Mouse (Mus musculus) liver, adult 2 months (tissue): ENCODE data around the gene Agrp. TPM values are rescaled to one million over a fixed set of nuclear protein-coding genes. Genes with fewer than 3 reads are reported as not detected.
A peak's percentile ranks its signal among the peaks of the same experiment; 100 is the strongest.

Experiments used
- DNase-seq: peaks from one replicate; pipeline ENCODE4 v3.0.0-alpha.2; 2011; ENCODE audit warnings: low read depth, low spot score; ENCODE audit errors: extremely low read depth
- H3K27ac ChIP-seq: fragments of 200-500 bp; replicated peaks from 2 replicates; pipeline ENCODE4 v1.5.1; 2012; ENCODE audit warnings: low read depth, mild to moderate bottlenecking, control low read depth, inconsistent platforms, low read length; ENCODE audit not compliant: insufficient read depth
- H3K27me3 ChIP-seq: fragments of 200-500 bp; 2 replicates; pipeline ENCODE4 v1.6.1; 2012; ENCODE audit warnings: mild to moderate bottlenecking, moderate library complexity, low read length, inconsistent platforms; ENCODE audit not compliant: control insufficient read depth, insufficient read depth
- H3K36me3 ChIP-seq: fragments of 200-500 bp; 2 replicates; pipeline ENCODE4 v1.6.1; 2012; ENCODE audit warnings: low read length, inconsistent platforms; ENCODE audit not compliant: control insufficient read depth, insufficient read depth
- H3K4me1 ChIP-seq: fragments of 200-500 bp; 2 replicates; pipeline ENCODE4 v1.6.1; 2011; ENCODE audit warnings: low read length; ENCODE audit not compliant: control insufficient read depth, insufficient read depth
- H3K4me3 ChIP-seq: fragments of 200-500 bp; 2 replicates; pipeline ENCODE4 v1.5.1; 2011; ENCODE audit warnings: low read depth, mild to moderate bottlenecking, control low read depth, low read length, moderate library complexity; ENCODE audit not compliant: insufficient read depth
- H3K79me2 ChIP-seq: fragments of 200-500 bp; 2 replicates; pipeline ENCODE4 v1.6.1; 2012; ENCODE audit warnings: inconsistent platforms, mild to moderate bottlenecking, low read length, moderate library complexity; ENCODE audit not compliant: control insufficient read depth, insufficient read depth
- H3K9ac ChIP-seq: fragments of 200-500 bp; 2 replicates; pipeline ENCODE4 v1.6.1; 2012; ENCODE audit warnings: low read depth, mild to moderate bottlenecking, control low read depth, inconsistent platforms, low read length
- CTCF ChIP-seq: fragments of 200-500 bp; IDR thresholded peaks from 2 replicates; pipeline ENCODE4 v1.5.1; 2011; ENCODE audit warnings: low read depth, low read length, control low read depth
- POLR2A ChIP-seq: fragments of 200-500 bp; IDR thresholded peaks from 2 replicates; pipeline ENCODE4 v1.6.1; 2011; ENCODE audit warnings: low read length, control low read depth; ENCODE audit not compliant: insufficient read depth; ENCODE audit errors: extremely low read depth
- WGBS: fragments of 180-500 bp; shearing (Covaris S2); methylation state at CpG from one replicate; pipeline ENCODE4 v1.1.7; 2018; 5-methylcytosine and 5-hydroxymethylcytosine counted together
- polyA plus RNA-seq: library from polyadenylated mRNA; depleted of rRNA; stranded (reverse); fragments of >200 nt; gene quantifications from 2 replicates; pipeline ENCODE4 v1.2.3, GENCODE M21; 2012
- total RNA-seq: library from RNA; depleted of rRNA; stranded (reverse); fragments of >200 nt; gene quantifications from 2 replicates; pipeline ENCODE4 v1.2.3, GENCODE M21; 2014

The Agrp gene
- total and polyA plus RNA-seq, 2 experiments, result not detected

DNA sequence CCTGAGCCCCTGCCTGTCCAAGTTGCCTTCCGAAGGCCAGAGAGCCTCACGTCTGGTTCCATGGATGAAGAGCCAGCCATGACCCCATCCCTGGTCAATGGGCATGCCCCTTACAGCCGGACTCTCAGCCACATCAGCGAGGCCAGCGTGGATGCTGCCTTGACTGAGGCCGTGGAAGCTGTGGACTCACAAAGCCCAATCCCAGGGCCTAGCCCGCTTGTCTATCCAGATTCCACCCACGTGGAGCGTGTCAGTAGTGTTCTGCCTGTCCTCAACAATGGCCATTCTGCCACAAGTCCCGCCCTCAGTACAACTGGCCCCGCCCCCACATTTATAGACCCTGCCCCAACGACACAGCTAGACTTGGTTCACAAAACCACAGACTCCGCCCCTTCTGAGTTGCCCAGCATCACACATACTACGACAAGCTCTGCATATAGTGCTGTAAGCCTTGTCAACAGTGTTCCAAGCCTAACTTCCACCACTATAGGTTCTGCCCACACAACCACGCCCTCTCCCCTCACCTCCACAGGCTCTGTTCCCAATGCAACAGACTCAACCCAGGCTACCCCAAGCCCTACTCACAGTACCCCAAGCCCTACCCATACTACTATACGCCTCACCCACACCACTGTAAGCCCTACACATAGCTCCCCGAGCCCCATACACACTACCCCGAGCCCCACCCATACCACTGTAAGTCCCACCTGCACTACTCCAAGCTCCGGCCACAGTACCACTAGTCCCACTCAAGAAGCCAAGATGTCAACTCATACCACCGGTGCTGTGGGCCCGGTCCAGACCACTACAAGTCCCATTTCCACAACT is 19.5 kb downstream of the Agrp start:
- Histone ChIP-seq H3K4me1 (no peaks in the 10 kb centered on the region), H3K27ac (no peak overlapping the region), H3K4me3 (no peak overlapping the region), H3K79me2 (no peaks in the 10 kb centered on the region; the same call in 1 of the 2 replicates), H3K9ac (no peak overlapping the region), H3K27me3 (no peaks in the 10 kb centered on the region), H3K36me3 (peaks cover 12% of the 10 kb centered on the region)
- WGBS, result 92% methylated on average over 21 of the region's 21 CpGs
- TF ChIP-seq CTCF, result no peak
- no peak for TF ChIP-seq POLR2A
- DNase-seq, result no peak

DNA sequence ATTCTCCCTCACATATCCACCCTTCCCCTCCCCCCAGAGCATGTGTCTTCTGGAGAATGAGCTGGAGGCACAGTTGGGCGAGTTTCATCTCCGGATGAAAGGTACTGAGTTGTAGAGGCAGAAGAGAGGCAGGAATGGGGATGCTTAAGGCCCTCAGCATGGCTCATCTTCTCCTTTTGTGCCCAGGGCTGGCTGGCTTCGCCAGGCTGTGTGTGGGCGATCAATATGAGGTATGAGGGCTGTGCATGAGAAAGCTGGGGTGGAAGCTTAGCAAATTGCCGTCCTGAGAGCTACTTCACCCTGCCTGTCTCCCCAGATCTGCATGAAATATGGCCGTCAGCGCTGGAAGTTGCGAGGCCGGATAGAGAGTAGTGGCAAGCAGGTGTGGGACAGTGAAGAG is 21.3 kb downstream of the Agrp start:
- Histone ChIP-seq H3K4me3 (no peak overlapping the region), H3K79me2 (no peaks in the 10 kb centered on the region; the same call in 1 of the 2 replicates), H3K9ac (no peak overlapping the region), H3K27ac (no peak overlapping the region), H3K27me3 (no peaks in the 10 kb centered on the region), H3K4me1 (no peaks in the 10 kb centered on the region; the same call in 1 of the 2 replicates), H3K36me3 (peaks cover 12% of the 10 kb centered on the region)
- no peak for DNase-seq
- 93% methylated on average over 9 of the region's 9 CpGs for WGBS
- TF ChIP-seq POLR2A (no peak), CTCF (no peak)

DNA sequence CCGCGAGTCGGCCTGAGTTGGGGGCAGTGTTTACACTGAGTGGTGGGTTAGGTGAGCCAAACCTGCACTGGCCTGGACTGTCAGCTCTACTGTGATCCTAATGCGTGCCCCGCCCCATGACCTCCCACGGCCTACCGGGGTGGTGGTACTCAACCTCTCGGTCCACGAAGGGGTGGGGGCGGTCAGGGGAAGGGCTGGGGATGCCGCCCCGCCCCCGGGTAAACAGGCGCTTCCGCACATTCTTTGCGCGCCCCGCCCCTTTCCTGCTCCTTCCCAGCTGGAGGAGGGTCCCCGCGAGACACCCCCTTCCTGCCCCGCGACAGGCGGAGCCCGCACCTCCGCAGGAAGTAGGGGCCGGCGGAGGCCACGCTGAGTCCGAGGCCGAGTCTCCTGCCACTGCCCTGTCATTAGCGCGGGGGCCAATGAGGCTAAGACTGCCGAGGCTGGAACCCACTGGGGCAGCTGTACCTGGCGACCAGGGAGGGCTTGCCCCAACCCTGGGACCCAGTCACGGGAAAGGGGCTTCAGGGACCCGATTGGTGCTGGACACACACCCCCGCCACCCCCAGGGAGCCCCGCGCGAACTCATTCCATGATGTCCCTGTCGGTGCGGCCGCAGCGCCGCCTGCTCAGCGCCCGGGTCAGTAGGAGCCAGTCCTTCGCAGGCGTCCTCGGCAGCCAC is 23.2 kb downstream of the Agrp start:
- no peak for DNase-seq
- Histone ChIP-seq H3K79me2 (peaks cover 4% of the 10 kb centered on the region; the same call in 1 of the 2 replicates), H3K9ac (peak overlapping the region; percentile 48), H3K4me3 (peak overlapping the region; percentile 80), H3K27ac (peak overlapping the region; percentile 38; the same call in 1 of the 2 replicates), H3K36me3 (peaks cover 12% of the 10 kb centered on the region), H3K4me1 (no peaks in the 10 kb centered on the region; the same call in none of the 2 replicates), H3K27me3 (no peaks in the 10 kb centered on the region)
- TF ChIP-seq POLR2A (no peak), CTCF (no peak)
- 46% methylated on average over 50 of the region's 50 CpGs for WGBS

DNA sequence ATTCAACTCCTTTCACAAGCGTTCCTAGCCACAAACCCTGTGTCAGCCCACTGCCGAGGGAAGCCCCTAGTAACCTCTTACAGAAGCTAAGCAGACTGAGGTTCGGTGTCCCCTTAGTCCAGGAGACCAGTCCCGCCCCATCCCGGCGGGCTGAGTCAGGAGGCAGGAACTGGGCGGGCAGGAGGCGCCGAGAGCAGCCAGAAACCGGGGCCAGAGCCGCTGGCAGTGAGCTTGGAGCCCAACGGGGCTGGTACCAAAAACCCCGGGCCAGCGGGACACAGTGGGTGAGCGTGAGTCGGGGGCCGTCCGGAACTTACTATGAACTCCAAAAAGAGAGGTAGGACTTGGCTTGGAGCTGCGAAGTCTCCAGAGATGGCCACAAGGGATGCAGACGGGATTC is 24.2 kb downstream of the Agrp start:
- peaks cover 4% of the 10 kb centered on the region; the same call in 1 of the 2 replicates for H3K79me2 ChIP-seq
- TF ChIP-seq CTCF (no peak), POLR2A (no peak)
- DNase-seq, result no peak
- no peak overlapping the region; the same call in 1 of the 2 replicates for H3K27ac ChIP-seq
- 29% methylated on average over 20 of the region's 20 CpGs for WGBS
- H3K9ac ChIP-seq, result peak overlapping the region; percentile 45; the same call in 1 of the 2 replicates
- H3K27me3 ChIP-seq, result no peaks in the 10 kb centered on the region
- H3K4me1 ChIP-seq, result no peaks in the 10 kb centered on the region; the same call in none of the 2 replicates
- peak overlapping the region; percentile 80 for H3K4me3 ChIP-seq
- peaks cover 12% of the 10 kb centered on the region for H3K36me3 ChIP-seq

DNA sequence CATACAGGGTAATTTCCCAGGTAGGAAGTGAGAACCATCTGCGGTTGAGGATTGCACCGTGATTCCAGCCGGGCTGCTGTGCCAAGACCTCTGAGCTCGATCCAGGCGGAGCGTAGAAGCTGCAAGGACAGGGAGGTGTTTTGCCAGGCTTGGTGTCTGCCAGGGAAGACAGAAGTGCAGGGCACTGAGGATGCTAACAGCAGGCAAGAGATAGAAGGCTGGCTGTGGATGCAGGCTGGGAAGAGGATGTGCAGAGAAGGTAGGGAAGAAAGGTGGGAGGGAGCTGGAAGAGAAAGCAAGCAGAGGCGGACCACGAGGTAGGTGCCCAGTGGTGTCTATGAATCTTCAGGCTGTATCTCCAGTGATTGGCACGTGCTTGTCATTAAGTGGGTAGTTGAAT is 25.4 kb downstream of the Agrp start:
- peaks cover 4% of the 10 kb centered on the region for H3K4me1 ChIP-seq
- H3K9ac ChIP-seq, result no peak overlapping the region

More for the DNA sequence above, 25.4 kb downstream of the Agrp start:
- no peak overlapping the region for H3K4me3 ChIP-seq
- no peaks in the 10 kb centered on the region for H3K27me3 ChIP-seq
- H3K36me3 ChIP-seq, result peaks cover 9% of the 10 kb centered on the region
- peaks cover 9% of the 10 kb centered on the region for H3K79me2 ChIP-seq
- 62% methylated on average over 9 of the region's 9 CpGs for WGBS
- DNase-seq, result no peak
- H3K27ac ChIP-seq, result no peak overlapping the region
- TF ChIP-seq CTCF (no peak), POLR2A (no peak)
